Mouse (Mus musculus): ENCODE results near the gene Prdm12. TPM values are rescaled to one million over a fixed set of nuclear protein-coding genes. Genes with fewer than 3 reads are reported as not detected.

The Prdm12 gene
- not detected in 2 replicates for polyA plus RNA-seq (2012; ENCODE audit: low replicate concordance)

DNA sequence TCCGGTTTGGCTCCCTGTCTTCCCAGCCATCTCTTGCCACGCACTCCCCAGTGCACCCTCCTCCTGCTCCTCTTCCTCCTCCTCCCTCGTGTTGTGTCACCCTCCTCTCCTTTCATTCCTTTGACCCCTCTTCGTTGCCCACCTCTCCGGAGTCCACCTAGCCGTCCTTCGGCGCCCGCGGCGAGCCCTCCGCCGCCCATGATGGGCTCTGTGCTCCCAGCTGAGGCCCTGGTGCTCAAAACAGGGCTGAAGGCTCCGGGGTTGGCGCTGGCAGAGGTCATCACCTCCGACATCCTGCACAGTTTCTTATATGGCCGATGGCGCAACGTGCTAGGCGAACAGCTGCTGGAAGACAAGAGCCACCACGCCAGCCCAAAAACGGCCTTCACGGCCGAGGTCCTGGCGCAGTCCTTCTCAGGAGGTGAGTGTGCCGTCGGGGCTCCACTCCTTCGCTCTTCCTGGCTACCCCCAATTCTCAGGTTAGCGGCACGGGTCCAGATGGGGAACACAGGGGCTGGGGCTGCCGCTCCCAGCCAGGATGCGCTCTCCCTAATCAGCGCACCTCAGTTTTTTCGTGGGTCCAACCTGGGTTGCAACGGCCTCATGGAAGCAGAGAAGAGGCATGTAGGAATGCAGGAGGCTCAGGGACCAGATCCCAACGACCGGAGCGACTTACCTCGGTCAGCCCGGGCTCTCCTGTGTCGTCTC is at the start of gene Prdm12:
TSS of gene Prdm12 (plus strand) at position 137 of the 708 bp plus-strand sequence.

DNA sequence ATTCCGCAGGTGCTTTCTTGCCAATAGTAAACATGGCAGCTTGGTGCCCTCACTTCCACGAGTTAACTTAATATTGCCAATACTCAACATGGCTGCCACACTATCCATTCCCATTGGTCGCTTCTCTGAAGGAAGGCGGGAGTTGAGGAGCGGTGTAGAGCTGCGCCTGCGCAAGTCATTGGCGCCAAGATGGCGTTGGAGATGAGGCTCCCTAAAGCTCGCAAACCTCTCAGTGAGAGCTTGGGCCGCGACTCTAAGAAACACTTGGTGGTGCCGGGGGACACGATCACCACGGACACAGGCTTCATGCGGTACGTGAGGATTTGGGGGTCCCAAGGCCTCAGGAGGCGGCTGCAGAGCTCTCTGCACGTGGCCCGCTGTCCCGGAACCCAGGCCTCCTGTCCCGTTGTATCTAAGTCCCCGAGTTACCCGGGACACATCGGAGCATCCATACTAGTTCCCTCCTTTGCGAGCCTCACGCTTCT is 30.8 kb downstream of the Prdm12 start, which contains the start of gene Exosc2:
TSS of gene Exosc2 (plus strand) at position 165 of the 485 bp plus-strand sequence.

DNA sequence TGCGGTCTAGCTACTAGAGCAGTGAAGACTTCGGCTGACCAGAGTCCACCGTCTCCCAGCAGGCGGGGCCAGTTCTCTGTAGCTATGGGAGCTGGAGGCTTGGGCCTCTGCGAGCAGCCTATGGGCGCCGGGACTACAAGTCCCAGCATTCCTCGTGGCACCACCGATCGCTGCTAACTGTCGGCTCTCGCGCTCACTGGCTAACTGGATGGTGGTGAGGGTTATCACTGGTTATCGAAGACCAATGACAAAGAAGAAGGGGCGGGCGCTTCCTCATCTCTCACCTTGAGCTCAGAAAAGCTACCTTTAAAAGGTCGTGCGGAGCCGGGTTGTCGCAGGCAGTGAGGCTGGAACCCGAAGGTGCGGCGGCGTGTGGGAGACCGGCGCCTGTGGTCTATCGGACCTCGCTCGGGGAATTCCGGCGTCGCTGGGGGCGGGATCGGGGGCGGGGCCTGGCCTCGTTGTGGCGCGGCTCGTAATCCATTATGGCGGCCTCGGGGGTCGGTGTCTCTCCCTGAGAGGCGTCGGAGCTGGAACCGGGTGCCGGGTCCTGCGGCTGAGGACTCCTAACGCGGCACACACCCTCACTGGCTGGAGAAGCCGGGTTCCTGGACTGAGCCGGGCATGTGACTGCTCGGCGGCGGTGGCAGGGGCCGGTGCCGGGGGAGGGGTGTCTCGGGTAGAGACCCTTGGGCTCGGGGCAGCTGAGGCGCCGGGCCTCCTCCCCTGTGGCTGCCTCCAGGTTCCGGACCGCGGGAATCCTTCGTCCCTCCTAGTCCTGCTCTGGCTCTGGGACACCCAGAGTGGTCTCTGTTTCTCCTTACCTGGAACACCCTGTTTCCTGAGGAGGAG is 48.5 kb downstream of the Prdm12 start, which contains the start of gene Abl1:
TSS of gene Abl1 (plus strand) at position 303 of the 852 bp plus-strand sequence.

Other genes with a start within 250 kb of the Prdm12 start
- 1.3 and 1.5 TPM in 2 replicates for gene Ass1, start 169.8 kb upstream of the Prdm12 start, polyA plus RNA-seq (2012; ENCODE audit: low replicate concordance)
- 103 and 115 TPM in 2 replicates for gene Fubp3, start 67.4 kb upstream of the Prdm12 start, polyA plus RNA-seq (2012; ENCODE audit: low replicate concordance)
- 8.1 and 12.9 TPM in 2 replicates for gene Exosc2, start 30.7 kb downstream of the Prdm12 start, polyA plus RNA-seq (2012; ENCODE audit: low replicate concordance)
- gene Abl1, start 48.3 kb downstream of the Prdm12 start, polyA plus RNA-seq (2012; ENCODE audit: low replicate concordance) = 66.5 and 83.8 TPM in 2 replicates
- 0.17 and 0.54 TPM in 2 replicates for gene Qrfp, start 170.5 kb downstream of the Prdm12 start, polyA plus RNA-seq (2012; ENCODE audit: low replicate concordance)
- not detected in 2 replicates for gene Fibcd1, start 206.0 kb downstream of the Prdm12 start, polyA plus RNA-seq (2012; ENCODE audit: low replicate concordance)
- gene Lamc3, start 247.3 kb downstream of the Prdm12 start, polyA plus RNA-seq (2012; ENCODE audit: low replicate concordance) = 0.10 TPM in 1 of 2 replicates, not detected in the other

All from leukemia stem cell, adult 10-12 weeks (primary cell).